Mouse (Mus musculus) lung, postnatal 0 days (tissue): ENCODE measurements around the gene Rex1bd. TPM values are rescaled to one million over a fixed set of nuclear protein-coding genes. Genes with fewer than 3 reads are reported as not detected.

ENCODE experiments used
- ATAC-seq: fragments of 200-750 bp; cut with Nextera tagmentation; 2 replicates; pipeline ENCODE4 v1.8.0; 2017; ENCODE audit warnings: moderate library complexity
- DNase-seq: peaks from one replicate; pipeline ENCODE4 v3.0.0-alpha.2; 2016; ENCODE audit warnings: low spot score
- H3K27ac ChIP-seq: fragments of 300-500 bp; sonication (generic); 2 replicates; pipeline ENCODE4 v1.5.1; 2014; ENCODE audit warnings: antibody characterized with exemption, mild to moderate bottlenecking, low read length, mixed read lengths
- H3K27me3 ChIP-seq: fragments of 300-500 bp; sonication (generic); replicated peaks from 2 replicates; pipeline ENCODE4 v1.6.1; 2014; ENCODE audit warnings: low read length, mixed read lengths; ENCODE audit not compliant: insufficient read depth
- H3K36me3 ChIP-seq: fragments of 300-500 bp; sonication (generic); 2 replicates; pipeline ENCODE4 v1.6.1; 2014; ENCODE audit warnings: low read length, mixed read lengths; ENCODE audit not compliant: insufficient read depth
- H3K4me1 ChIP-seq: fragments of 300-500 bp; sonication (generic); 2 replicates; pipeline ENCODE4 v1.6.1; 2014; ENCODE audit warnings: antibody characterized with exemption, low read depth, low read length, mixed read lengths; ENCODE audit not compliant: insufficient read depth
- H3K4me2 ChIP-seq: fragments of 300-500 bp; sonication (generic); replicated peaks from 2 replicates; pipeline ENCODE4 v1.6.1; 2014; ENCODE audit warnings: low read depth, mild to moderate bottlenecking, low read length, moderate library complexity, mixed read lengths
- H3K4me3 ChIP-seq: fragments of 300-500 bp; sonication (generic); 2 replicates; pipeline ENCODE4 v1.5.1; 2014; ENCODE audit warnings: low read depth, low read length
- H3K9ac ChIP-seq: fragments of 300-500 bp; sonication (generic); replicated peaks from 2 replicates; pipeline ENCODE4 v1.6.1; 2014; ENCODE audit warnings: low read depth, mild to moderate bottlenecking
- H3K9me3 ChIP-seq: fragments of 300-500 bp; sonication (generic); 2 replicates; pipeline ENCODE4 v1.6.1; 2016; ENCODE audit warnings: low read length, mixed read lengths
- CTCF ChIP-seq: IDR thresholded peaks from 2 replicates; pipeline ENCODE4 v1.5.1; 2016; ENCODE audit warnings: antibody characterized with exemption, mild to moderate bottlenecking
- EP300 ChIP-seq: IDR thresholded peaks from 2 replicates; pipeline ENCODE4 v1.6.1; 2016; ENCODE audit warnings: antibody characterized with exemption, mild to moderate bottlenecking, control low read depth
- WGBS: fragments of 180-500 bp; shearing (Covaris S2); extraction: QIAGEN DNeasy Blood & Tissue Kit; methylation state at CpG from one replicate; pipeline ENCODE4 v1.1.7; 2014; 5-methylcytosine and 5-hydroxymethylcytosine counted together
- polyA plus RNA-seq: library from polyadenylated mRNA; unstranded; fragments of >200 nt; fragmentation: Nextera tagmentation; extraction: Ambion mirVana; gene quantifications from 2 replicates; pipeline ENCODE4 v1.2.1, GENCODE M21; 2015

Rex1bd gene
- polyA plus RNA-seq, 1 experiment from 2014 or later = 117 TPM

DNA sequence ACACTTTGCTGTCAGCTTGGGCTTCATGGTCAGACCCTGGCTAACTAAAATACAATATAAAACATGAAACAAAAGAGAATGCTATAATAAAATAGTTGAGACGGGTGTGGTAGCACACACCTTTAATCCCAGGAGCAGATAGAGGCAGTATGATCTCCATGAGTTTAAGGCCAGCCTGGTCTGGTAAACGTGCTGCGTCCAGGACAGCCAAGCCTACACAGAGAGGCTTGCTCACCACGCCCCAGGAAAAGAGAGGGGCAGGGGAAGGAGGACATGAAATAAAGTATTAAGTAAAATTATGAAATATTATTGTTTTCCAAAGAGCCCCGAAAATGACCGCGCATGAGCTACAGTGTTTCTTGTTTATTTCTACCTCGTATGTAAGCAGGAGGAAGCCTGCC, 20.6 kb upstream of the Rex1bd start:
- no peaks in the 10 kb centered on the region for H3K27me3 ChIP-seq
- peak overlapping the region; percentile 88 for H3K27ac ChIP-seq
- peak overlapping the region; percentile 96 for H3K4me3 ChIP-seq
- H3K4me2 ChIP-seq = peak overlapping the region; percentile 78
- H3K9ac ChIP-seq = peak overlapping the region; percentile 95
- H3K4me1 ChIP-seq = 0 out of 2 replicates have a peak, but pooled peaks cover 4% of the 10 kb centered on the region
- TF ChIP-seq CTCF (no peak), EP300 (no peak)
- H3K9me3 ChIP-seq = no peaks in the 10 kb centered on the region
- WGBS = under 1% methylated on average over 8 of the region's 8 CpGs
- no peak for DNase-seq
- ATAC-seq = peak; percentile 24; the same call in 1 of the 2 replicates
- H3K36me3 ChIP-seq = peaks cover 8% of the 10 kb centered on the region

DNA sequence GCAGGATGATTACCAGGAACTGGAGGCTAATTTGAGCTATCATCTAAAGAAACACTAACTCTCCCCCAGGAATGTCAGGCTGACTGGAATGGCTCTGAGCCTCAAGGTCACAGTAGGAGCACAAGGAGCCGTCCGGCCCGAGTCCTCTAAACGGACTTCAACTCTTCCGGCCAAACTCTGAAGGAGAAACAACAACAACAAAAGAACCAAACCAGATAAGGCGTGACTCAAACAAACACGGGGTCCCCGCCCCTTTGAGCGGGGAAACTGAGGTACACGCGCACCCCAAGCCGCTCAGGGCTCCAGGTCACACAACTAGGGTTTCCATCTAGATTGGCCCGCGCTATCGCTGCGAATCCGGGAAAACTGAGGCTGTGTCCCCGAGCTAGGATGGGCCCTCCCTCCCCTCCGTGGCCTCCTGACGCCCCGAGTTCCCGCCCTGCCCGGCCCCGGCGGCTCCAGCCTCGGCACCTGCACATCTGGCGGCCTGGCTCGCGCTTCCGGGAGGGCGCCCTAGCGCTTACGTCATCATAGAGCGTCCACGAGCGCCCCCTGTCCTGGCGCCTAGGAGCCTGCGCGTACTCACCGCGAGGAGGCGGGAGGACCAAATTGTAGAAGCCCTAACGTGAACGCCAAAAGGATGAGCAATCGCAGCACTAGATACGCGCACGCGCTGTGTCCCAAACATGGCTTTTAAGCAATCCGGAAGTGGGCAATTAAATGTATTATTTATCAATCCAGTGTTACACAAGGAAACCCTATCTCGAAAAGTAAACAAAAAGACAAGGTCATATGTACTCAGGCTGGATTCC, 16.2 kb upstream of the Rex1bd start:
- Histone ChIP-seq H3K36me3 (no peaks in the 10 kb centered on the region), H3K4me2 (peak overlapping the region; percentile 65), H3K9me3 (no peaks in the 10 kb centered on the region), H3K4me1 (0 out of 2 replicates have a peak, but pooled peaks cover 4% of the 10 kb centered on the region), H3K27me3 (no peaks in the 10 kb centered on the region), H3K9ac (peak overlapping the region; percentile 77), H3K4me3 (peak overlapping the region; percentile 76), H3K27ac (peak overlapping the region; percentile 91)
- TF ChIP-seq EP300 (peak; percentile 88), CTCF (peak; percentile 86)
- DNase-seq (peak; percentile 99), ATAC-seq (peak; percentile 90)
- WGBS = 0% methylated on average over 51 of the region's 51 CpGs

DNA sequence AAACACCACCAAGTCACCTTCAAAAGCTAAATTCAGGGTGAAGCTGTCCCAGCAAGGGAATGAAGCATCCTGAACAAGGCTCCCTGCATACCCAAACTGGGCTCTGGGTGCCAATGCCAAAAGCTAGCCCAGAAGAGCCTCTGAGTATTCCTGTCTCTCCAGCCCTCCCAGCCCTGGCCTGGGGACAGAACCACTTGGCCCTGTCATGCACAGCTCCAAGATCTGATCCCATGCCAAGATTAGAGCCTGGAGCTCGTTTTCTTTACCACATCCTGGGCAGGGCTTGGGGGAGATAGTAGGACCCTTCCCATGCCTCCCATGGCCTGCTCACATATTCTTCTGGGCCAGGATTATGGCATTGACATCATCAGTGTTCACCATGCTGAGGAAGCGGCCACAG, 13.1 kb upstream of the Rex1bd start:
- H3K9ac ChIP-seq = no peak overlapping the region
- ATAC-seq = no peak
- no peaks in the 10 kb centered on the region for H3K36me3 ChIP-seq
- H3K9me3 ChIP-seq = no peaks in the 10 kb centered on the region
- 0 out of 2 replicates have a peak, but pooled peaks cover 4% of the 10 kb centered on the region for H3K4me1 ChIP-seq
- DNase-seq = no peak
- WGBS = 50% methylated on average over 2 of the region's 2 CpGs
- no peak overlapping the region for H3K27ac ChIP-seq
- TF ChIP-seq EP300 = no peak
- TF ChIP-seq CTCF = no peak
- no peak overlapping the region for H3K4me2 ChIP-seq
- no peaks in the 10 kb centered on the region for H3K27me3 ChIP-seq
- no peak overlapping the region for H3K4me3 ChIP-seq

DNA sequence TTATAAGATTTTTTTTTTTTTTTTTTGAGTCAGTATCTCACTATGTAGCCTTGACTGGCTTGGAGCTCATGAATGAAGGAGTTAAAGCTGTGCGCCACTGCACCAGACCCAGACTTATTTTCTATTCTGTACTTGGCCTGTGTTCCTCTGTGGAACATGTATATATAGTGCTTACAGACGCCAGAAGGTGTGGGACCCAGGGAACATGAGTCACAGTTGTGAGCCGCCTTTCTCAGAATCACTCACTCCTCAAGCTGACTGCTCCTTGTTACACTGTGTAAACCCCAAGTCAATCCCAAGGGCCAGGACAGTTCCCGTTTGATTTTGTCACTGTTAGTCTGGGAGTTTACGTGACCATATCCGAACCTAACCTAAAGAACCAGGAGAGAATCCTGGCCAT, 12.5 kb upstream of the Rex1bd start:
- no peak for DNase-seq
- no peaks in the 10 kb centered on the region for H3K27me3 ChIP-seq
- H3K9ac ChIP-seq = no peak overlapping the region
- WGBS = 79% methylated on average over 6 of the region's 6 CpGs
- TF ChIP-seq EP300 (no peak), CTCF (no peak)
- no peak overlapping the region for H3K4me2 ChIP-seq
- H3K9me3 ChIP-seq = no peaks in the 10 kb centered on the region
- H3K4me3 ChIP-seq = no peak overlapping the region
- 0 out of 2 replicates have a peak, but pooled peaks cover 1% of the 10 kb centered on the region for H3K36me3 ChIP-seq
- no peak overlapping the region for H3K27ac ChIP-seq
- no peak for ATAC-seq
- H3K4me1 ChIP-seq = 0 out of 2 replicates have a peak, but pooled peaks cover 4% of the 10 kb centered on the region

DNA sequence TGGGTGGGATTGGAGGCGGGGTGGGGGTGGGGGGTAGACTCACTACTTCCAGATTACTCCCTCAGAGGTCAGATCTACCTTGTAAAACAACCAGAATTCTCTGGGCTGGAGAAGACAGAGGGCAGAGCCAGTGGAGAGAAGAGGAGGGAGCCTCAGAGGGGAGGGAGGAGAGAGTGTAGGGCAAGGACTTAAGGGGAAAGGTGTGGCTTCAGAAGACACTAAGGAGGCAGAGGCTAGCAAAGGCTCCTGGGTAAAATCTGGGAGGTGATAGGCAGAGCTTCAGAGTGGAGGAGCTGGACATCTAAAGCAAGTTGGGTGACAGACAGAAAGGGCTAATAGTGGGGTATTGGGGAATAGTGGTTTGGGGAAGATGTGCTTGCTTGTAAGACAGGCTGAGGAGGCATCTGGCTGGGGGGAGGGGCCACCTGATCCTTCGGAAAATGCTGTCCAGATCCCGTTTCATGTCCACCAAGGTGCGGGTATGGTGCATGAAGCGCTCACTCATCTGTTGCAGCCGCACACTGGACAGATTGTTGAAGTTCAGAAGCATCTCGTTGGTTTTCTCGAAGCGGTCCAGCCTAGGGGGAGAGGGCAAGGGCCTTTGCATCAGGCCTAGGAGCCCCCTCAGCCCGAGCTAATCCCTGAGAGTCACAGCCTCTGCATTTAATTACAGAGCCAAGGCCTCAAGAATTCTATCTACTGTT, 11.5 kb upstream of the Rex1bd start:
- 79% methylated on average over 10 of the region's 10 CpGs for WGBS
- 0 out of 2 replicates have a peak, but pooled peaks cover 4% of the 10 kb centered on the region for H3K36me3 ChIP-seq
- DNase-seq = no peak
- no peak overlapping the region for H3K9ac ChIP-seq
- TF ChIP-seq EP300 = no peak
- TF ChIP-seq CTCF = no peak
- no peaks in the 10 kb centered on the region for H3K27me3 ChIP-seq
- no peak overlapping the region for H3K4me2 ChIP-seq
- no peak overlapping the region for H3K4me3 ChIP-seq
- H3K4me1 ChIP-seq = no peaks in the 10 kb centered on the region
- no peaks in the 10 kb centered on the region for H3K9me3 ChIP-seq
- ATAC-seq = no peak
- H3K27ac ChIP-seq = no peak overlapping the region

DNA sequence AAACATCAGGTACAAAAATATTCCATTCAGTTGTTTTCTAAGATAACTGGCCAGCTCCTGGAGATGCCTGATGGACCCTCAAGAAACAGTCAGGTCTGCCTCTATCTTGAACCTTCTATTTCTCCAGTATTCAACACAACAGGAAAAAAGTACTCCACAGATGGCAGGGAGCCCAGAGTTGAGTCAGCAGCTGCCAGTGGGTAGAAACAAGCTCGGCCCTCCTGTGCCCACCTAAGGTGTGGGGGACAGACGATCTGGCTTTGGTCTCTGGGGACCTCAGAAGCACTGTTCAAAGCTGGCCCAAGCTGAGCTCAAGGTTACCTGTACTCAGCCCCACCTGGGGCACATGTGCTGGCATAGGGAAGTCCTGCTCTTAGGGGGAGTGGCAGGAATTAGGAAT, 6.9 kb upstream of the Rex1bd start:
- TF ChIP-seq CTCF (no peak), EP300 (no peak)
- no peak overlapping the region for H3K4me3 ChIP-seq
- peaks cover 13% of the 10 kb centered on the region; the same call in 1 of the 2 replicates for H3K4me1 ChIP-seq
- H3K9me3 ChIP-seq = no peaks in the 10 kb centered on the region
- DNase-seq (peak; percentile 43), ATAC-seq (no peak)
- H3K9ac ChIP-seq = no peak overlapping the region
- WGBS = 29% methylated on average over 2 of the region's 2 CpGs
- H3K4me2 ChIP-seq = no peak overlapping the region
- H3K27me3 ChIP-seq = no peaks in the 10 kb centered on the region
- H3K27ac ChIP-seq = peak overlapping the region; percentile 38; the same call in 1 of the 2 replicates
- H3K36me3 ChIP-seq = 0 out of 2 replicates have a peak, but pooled peaks cover 4% of the 10 kb centered on the region
